Mouse (Mus musculus) embryo, embryonic 10.5 days (tissue): ENCODE data around the gene Gm10037.
A peak's percentile ranks its signal among the peaks of the same experiment; 100 is the strongest.

Source experiments
- DNase-seq: peaks from one replicate; pipeline ENCODE4 v3.0.0-alpha.2; 2015; ENCODE audit warnings: low spot score

Gene Gm10037

DNA sequence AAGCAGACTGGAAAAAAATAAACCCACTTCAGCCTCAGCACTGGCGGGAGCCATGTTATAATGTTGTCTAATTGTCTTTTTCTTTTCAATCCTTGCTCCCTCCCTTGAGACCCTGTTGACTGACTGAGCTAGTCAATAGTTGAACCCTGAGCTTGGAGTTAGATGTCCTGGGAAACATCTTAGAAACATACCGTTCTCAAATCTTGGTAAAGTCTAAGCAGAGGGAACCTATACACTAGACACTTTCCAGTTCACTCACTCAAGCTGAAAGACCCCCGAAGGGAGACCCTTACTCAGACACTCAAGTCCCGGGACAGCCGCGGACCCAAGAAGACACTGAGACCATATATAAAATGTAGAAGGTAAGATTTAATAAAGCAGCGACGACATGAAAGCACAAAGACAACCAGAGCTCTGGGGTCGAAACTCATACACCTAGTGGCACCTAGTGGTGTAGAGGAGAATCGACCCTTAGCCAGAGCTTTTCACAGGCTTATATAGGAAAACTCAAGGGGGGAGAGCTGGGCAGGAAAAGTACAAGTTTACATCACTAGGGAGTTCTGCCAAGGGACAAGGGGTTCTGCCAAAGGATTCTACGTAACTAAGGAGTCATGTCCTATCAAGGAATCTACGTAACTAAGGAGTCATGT, 45.3 kb downstream of the Gm10037 start:
- peak; percentile 3 for DNase-seq

DNA sequence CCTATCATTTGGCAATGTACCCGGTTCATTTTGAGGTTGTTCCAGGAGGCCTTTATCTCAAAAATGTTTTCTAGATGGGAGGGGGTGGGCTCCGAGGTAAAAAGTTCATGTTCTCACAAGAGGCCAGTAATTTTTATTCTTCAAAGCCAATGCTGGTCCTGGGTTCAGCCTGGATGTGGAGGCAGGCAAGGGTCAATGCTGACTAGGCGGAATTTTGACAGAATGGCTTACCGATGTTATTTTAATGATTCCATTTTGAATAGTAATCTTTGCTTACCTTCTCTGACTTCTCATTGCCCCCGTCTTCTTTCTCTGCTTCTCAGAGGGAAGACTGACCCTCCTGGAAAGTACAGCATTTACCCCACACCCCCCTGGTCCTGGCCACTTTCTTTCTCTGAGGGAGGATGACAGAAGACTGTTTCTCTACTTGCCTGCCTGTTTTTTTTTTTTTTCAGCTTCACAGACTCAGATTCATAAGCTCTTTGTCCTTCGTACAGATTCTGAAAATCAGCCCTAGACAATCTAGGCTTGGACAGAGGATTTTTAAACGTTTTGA, 45.9 kb downstream of the Gm10037 start:
- DNase-seq: no peak

DNA sequence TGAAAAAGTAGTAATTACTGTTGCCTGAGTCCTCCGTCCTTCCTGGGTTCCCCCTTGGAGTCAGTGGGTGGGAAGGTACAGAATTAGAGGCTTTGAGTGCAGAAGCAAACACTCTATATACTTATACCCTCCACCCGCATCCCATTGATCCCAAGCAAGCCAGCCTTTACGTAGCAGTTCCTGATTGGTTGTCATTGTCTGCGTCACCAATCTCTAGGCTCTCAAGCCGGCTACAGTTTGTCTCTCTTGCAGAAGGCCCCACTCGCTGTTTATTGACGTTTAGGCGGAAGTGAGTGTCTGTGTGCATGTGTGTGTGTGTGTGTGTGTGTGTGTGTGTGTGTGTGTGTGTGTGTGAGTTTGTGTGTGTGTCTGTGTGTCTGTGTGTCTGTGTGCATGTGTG, 53.1 kb downstream of the Gm10037 start:
- no peak for DNase-seq
